Mouse (Mus musculus) monocyte, adult 59 days (primary cell): ENCODE measurements around the gene Gm5725. TPM values are rescaled to one million over a fixed set of nuclear protein-coding genes. Genes with fewer than 3 reads are reported as not detected.

Experiments
- total RNA-seq, 2 experiments: library from RNA; stranded (reverse); gene quantifications; one replicate each; pipeline ENCODE4 v1.2.4; 2023

Gene Gm5725
- total RNA-seq: not detected

DNA sequence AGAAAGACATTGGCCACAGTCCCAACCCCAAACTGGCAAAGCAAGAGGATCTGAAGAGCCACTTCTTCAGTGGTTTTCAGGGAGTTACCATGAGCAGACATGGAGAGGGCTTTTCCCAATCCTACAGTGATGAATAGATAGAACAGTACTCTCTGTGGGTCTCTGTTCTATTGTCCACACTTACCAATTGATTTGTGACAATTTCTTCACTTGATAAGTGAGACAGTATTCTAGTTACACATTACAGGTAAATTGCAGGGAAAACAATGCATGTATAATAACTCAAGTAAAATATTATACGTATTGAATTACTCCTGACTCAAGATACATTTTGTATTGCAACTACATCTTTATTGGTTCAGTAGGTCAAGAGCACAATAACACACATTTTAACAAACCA is at the start of gene Gm5725:
TSS of gene Gm5725 (minus strand) at position 101 of the 400 bp plus-strand sequence.

DNA sequence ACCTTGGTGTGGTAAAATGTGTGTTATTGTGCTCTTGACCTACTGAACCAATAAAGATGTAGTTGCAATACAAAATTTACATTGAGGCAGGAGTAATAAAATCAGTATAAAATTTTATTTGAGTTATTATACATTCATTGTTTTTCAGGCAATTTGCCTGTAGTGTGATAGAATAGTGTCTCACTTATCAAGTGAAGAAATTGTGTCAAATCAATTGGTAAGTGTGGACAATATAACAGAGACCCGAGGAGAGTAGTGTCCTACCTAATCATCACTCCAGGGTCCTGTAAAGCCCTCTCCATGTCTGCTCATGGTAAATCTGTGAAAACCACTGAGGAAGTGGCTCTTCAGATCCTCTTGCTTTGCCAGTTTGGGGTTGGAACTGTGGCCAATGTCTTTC is 12.0 kb downstream of the Gm5725 start, which contains the start of gene Vmn1r135:
TSS of gene Vmn1r135 (plus strand) at position 301 of the 400 bp plus-strand sequence.

DNA sequence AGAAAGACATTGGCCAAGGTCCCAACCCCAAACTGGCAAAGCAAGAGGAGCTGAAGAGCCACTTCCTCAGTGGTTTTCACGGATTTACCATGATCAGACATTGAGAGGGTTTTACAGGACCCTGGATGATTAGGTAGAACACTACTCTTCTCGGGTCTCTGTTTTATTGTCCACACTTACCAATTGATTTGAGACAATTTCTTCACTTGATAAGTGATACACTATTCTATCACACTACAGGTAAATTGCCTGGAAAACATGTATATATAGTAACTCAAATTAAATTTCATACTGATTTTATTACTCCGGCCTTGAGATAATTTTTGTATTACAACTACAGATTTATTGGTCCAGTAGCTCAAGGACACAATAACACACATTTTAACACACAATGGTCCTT is 47.4 kb downstream of the Gm5725 start, which contains the start of gene Gm4177:
TSS of gene Gm4177 (minus strand) at position 101 of the 400 bp plus-strand sequence.

Other genes starting within 250 kb of the Gm5725 start
- not detected for gene Vmn1r132, start 230.2 kb downstream of the Gm5725 start, total RNA-seq
- not detected for gene Gm4175, start 82.8 kb downstream of the Gm5725 start, total RNA-seq
- not detected for gene Gm4177, start 47.5 kb downstream of the Gm5725 start, total RNA-seq
- not detected for gene Vmn1r135, start 11.9 kb downstream of the Gm5725 start, total RNA-seq
- gene Gm5891, start 77.0 kb upstream of the Gm5725 start, total RNA-seq: not detected
- not detected for gene Vmn1r137, start 150.3 kb upstream of the Gm5725 start, total RNA-seq
- gene Vmn1r138, start 184.6 kb upstream of the Gm5725 start, total RNA-seq: not detected
- not detected for gene Gm6176, start 212.0 kb upstream of the Gm5725 start, total RNA-seq
- gene Vmn1r139, start 224.8 kb upstream of the Gm5725 start, total RNA-seq: not detected